ENCODE assay signal across 9 mouse cellular contexts in genomic region chr1:152313480-152313879, GRCm38 (mm10).
DNase-seq lines count a peak whose midpoint lies in the region; ATAC-seq lines count a peak whose summit lies in the region.
"Had no signal": no experiment of that assay in that cellular context is flagged by ENCODE, and none has a peak within 500 bp of the region (broad histone marks: within the 10 kb centered on the region; RNA-seq: fewer than 3 reads in every experiment).

No protein-coding gene starts in this region.

- DNase-seq in kidney, postnatal 4 days, result peak; percentile 21 to 30
- DNase-seq in kidney, adult 11 months, result no peak
- DNase-seq in R1 (ENCODE audit: low read depth, low spot score), result peak; percentile 89
- no peak for DNase-seq in frontal cortex, postnatal 36 days (ENCODE audit: low spot score in 2 of 2)
- DNase-seq in right cerebral cortex, postnatal 36 days (ENCODE audit: low spot score in 2 of 2), result no peak
- DNase-seq: kidney, adult 18-20 months had no signal

- ATAC-seq in CD4-positive, CD25-positive, alpha-beta regulatory T cell, adult 4 months, result peak; percentile 15
- 0 out of 2 replicates have a peak, but pooled peaks have one; percentile 59 for ATAC-seq in megakaryocyte-erythroid progenitor cell, adult 5-6 weeks (replicated peaks; ENCODE audit: low FRiP score, low TSS enrichment, poor library complexity, severe bottlenecking)
- no peak for ATAC-seq in frontal cortex, adult (ENCODE audit: low TSS enrichment)

Comparison
In these comparisons a context has a peak if more than half of its experiments do, and no peak if none do; other contexts are left out.
1. DNase-seq: peak in kidney, postnatal 4 days (2 of 2) and R1 (single experiment); none in kidney, adult 11 months (single experiment), frontal cortex, postnatal 36 days (0 of 2) and right cerebral cortex, postnatal 36 days (0 of 2).